ENCODE assay signal across 10 mouse cellular contexts in genomic region chr10:99396630-99397029, GRCm38 (mm10).
DNase-seq lines count a peak whose midpoint lies in the region.
"Had no signal": no experiment of that assay in that cellular context is flagged by ENCODE, and none has a peak within 500 bp of the region (broad histone marks: within the 10 kb centered on the region; RNA-seq: fewer than 3 reads in every experiment).

No protein-coding gene starts in this region.

- peak; percentile 93 for DNase-seq in heart, adult 11 months
- DNase-seq in heart, adult 9 months (ENCODE audit: low spot score in 2 of 2), result no peak
- peak; percentile 9 to 48 for DNase-seq in urinary bladder, adult 18-20 months (ENCODE audit: low spot score in 2 of 2)
- DNase-seq in urinary bladder, adult 2 months (ENCODE audit: low spot score), result no peak
- peak; percentile 33 to 65 for DNase-seq in left cerebral cortex, adult 9 months (ENCODE audit: low spot score in 2 of 2)
- DNase-seq in telencephalon, adult 2 months (ENCODE audit: low read depth, low spot score), result peak; percentile 81
- no peak for DNase-seq in thymus, postnatal 4 days
- no peak for DNase-seq in cerebellum, postnatal 36 days
- DNase-seq: cerebellum, adult 8-10 months; kidney, postnatal 25 days had no signal

Comparison
In these comparisons a context has a peak if more than half of its experiments do, and no peak if none do; other contexts are left out.
1. DNase-seq: peak in heart, adult 11 months (single experiment), urinary bladder, adult 18-20 months (2 of 2), left cerebral cortex, adult 9 months (2 of 2) and telencephalon, adult 2 months (single experiment); none in heart, adult 9 months (0 of 2), urinary bladder, adult 2 months (single experiment), thymus, postnatal 4 days (single experiment) and cerebellum, postnatal 36 days (0 of 2).